Mouse (Mus musculus) midbrain, embryonic 11.5 days (tissue): Measurements from ENCODE around the gene Ece1. TPM values are rescaled to one million over a fixed set of nuclear protein-coding genes. Genes with fewer than 3 reads are reported as not detected.

Experiments used
- ATAC-seq: fragments of 200-750 bp; cut with Nextera tagmentation; 2 replicates; pipeline ENCODE4 v1.8.0; 2017; ENCODE audit warnings: moderate TSS enrichment, moderate library complexity; ENCODE audit not compliant: low FRiP score
- DNase-seq: peaks from one replicate; pipeline ENCODE4 v3.0.0; 2015; ENCODE audit warnings: low spot score; ENCODE audit errors: missing footprints
- H3K27ac ChIP-seq: fragments of 300-500 bp; sonication (generic); 2 replicates; pipeline ENCODE4 v1.5.1; 2014; ENCODE audit warnings: low read depth, low read length
- H3K27me3 ChIP-seq: fragments of 300-500 bp; sonication (generic); 2 replicates; pipeline ENCODE4 v1.6.1; 2014; ENCODE audit warnings: mild to moderate bottlenecking, low read length, moderate library complexity, mixed read lengths; ENCODE audit not compliant: control insufficient read depth, insufficient read depth
- H3K36me3 ChIP-seq: fragments of 300-500 bp; sonication (generic); 2 replicates; pipeline ENCODE4 v1.6.1; 2014; ENCODE audit warnings: mild to moderate bottlenecking, low read length, moderate library complexity, mixed read lengths; ENCODE audit not compliant: control insufficient read depth, insufficient read depth
- H3K4me1 ChIP-seq: fragments of 300-500 bp; sonication (generic); 2 replicates; pipeline ENCODE4 v1.6.1; 2014; ENCODE audit warnings: low read length; ENCODE audit not compliant: control insufficient read depth, insufficient read depth
- H3K4me2 ChIP-seq: fragments of 300-500 bp; sonication (generic); 2 replicates; pipeline ENCODE4 v1.6.1; 2014; ENCODE audit warnings: mild to moderate bottlenecking, moderate library complexity
- H3K4me3 ChIP-seq: fragments of 300-500 bp; sonication (generic); 2 replicates; pipeline ENCODE4 v1.5.1; 2014; ENCODE audit warnings: low read depth, low read length
- H3K9ac ChIP-seq: fragments of 300-500 bp; sonication (generic); 2 replicates; pipeline ENCODE4 v1.6.1; 2014; ENCODE audit warnings: low read length
- H3K9me3 ChIP-seq: fragments of 300-500 bp; sonication (generic); 2 replicates; pipeline ENCODE4 v1.6.1; 2016; ENCODE audit warnings: low read length; ENCODE audit not compliant: control insufficient read depth
- WGBS: fragments of 180-500 bp; shearing (Covaris S2); extraction: QIAGEN DNeasy Blood & Tissue Kit; methylation state at CpG from one replicate; pipeline ENCODE4 v1.1.7; 2014; 5-methylcytosine and 5-hydroxymethylcytosine counted together
- polyA plus RNA-seq: library from polyadenylated mRNA; unstranded; fragments of >200 nt; fragmentation: Nextera tagmentation; extraction: Ambion mirVana; gene quantifications from 2 replicates; pipeline ENCODE4 v1.2.1, GENCODE M21; 2014

Gene Ece1
- polyA plus RNA-seq, 1 experiment from 2014 or later = 26.6 TPM

DNA sequence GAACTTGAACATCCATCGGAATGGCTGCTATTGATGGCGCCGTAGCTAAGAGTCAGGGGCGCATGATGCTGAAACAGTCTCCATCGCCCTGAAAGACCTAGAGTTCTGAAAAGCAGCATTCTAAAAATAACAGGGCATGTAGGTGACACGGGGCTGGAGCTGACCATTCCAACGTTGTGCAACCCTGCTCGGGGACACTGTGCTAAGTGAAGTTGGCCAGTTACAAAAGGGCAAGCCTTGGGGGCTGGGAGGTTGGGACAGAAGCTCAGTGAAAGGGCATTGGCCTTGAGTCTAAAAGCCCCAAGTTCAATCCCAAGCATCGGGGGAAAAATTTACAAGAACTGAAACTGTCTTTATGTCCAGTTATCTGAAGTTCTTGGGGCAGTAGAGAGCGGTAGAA lies 81.5 kb downstream of the Ece1 start:
- Histone ChIP-seq H3K9me3 (no peaks in the 10 kb centered on the region), H3K4me1 (peaks cover 13% of the 10 kb centered on the region), H3K4me3 (no peak overlapping the region), H3K27ac (no peak overlapping the region), H3K27me3 (no peaks in the 10 kb centered on the region), H3K4me2 (no peak overlapping the region), H3K9ac (no peak overlapping the region), H3K36me3 (peaks cover 3% of the 10 kb centered on the region; the same call in 1 of the 2 replicates)
- 90% methylated on average over 10 of the region's 10 CpGs for WGBS
- DNase-seq (no peak), ATAC-seq (no peak)

DNA sequence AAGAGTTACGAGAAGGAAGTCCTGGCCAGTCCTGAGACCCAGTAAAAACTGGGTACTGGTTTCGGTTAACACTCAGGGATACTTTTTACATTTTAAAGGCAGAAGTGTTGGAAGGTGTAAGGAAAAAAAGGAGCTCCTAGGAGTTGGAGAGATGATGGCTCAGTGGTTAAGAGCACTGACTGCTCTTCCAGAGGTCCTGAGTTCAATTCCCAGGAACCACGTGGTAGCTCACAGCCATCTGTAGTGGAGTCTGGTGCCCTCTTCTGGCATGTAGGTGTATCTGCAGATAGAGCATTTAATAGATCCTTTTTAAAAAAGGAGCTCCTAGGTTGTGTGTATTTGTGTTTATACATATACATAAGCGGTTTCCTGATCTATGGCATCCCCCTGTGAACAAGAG lies 83.3 kb downstream of the Ece1 start:
- Histone ChIP-seq H3K9me3 (no peaks in the 10 kb centered on the region), H3K9ac (no peak overlapping the region), H3K4me1 (peaks cover 13% of the 10 kb centered on the region), H3K36me3 (peaks cover 3% of the 10 kb centered on the region; the same call in 1 of the 2 replicates), H3K4me3 (no peak overlapping the region), H3K27ac (no peak overlapping the region), H3K4me2 (no peak overlapping the region), H3K27me3 (no peaks in the 10 kb centered on the region)
- DNase-seq (no peak), ATAC-seq (no peak)
- whole genome bisulfite sequencing = 72% methylated on average over 4 of the region's 4 CpGs

- DNase-seq = no peak
- H3K9ac ChIP-seq = no peak overlapping the region
- H3K36me3 ChIP-seq = peaks cover 3% of the 10 kb centered on the region; the same call in 1 of the 2 replicates
- 88% methylated on average over 9 of the region's 11 CpGs for WGBS
- no peak overlapping the region for H3K27ac ChIP-seq
- H3K27me3 ChIP-seq = no peaks in the 10 kb centered on the region
- peaks cover 13% of the 10 kb centered on the region for H3K4me1 ChIP-seq
- no peak overlapping the region for H3K4me3 ChIP-seq
- H3K9me3 ChIP-seq = no peaks in the 10 kb centered on the region
- no peak for ATAC-seq
- no peak overlapping the region for H3K4me2 ChIP-seq
Observed at GRCm38 (mm10) chr4:137946419-137946818, 84.4 kb downstream of the Ece1 start.

DNA sequence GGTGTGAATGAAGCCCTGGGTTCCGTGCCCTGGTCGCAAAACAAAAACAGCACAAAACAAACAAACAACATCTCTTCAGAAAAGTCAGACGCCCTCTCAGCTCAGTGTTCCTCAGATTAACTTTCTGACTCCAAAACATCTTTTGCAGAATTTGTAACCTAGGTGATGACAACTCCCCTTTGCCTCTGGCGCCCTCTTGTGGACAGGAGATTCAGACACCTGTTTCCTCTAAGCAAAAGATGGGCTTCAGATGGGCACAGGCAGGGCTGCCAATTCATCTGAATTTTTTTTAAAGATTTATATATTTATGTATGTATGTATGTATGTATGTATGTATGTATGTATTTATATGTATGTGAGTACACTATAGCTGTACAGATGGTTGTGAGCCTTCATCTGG lies 90.8 kb downstream of the Ece1 start:
- Histone ChIP-seq H3K4me1 (no peaks in the 10 kb centered on the region), H3K36me3 (no peaks in the 10 kb centered on the region), H3K4me2 (no peak overlapping the region), H3K27me3 (no peaks in the 10 kb centered on the region), H3K4me3 (no peak overlapping the region), H3K9me3 (no peaks in the 10 kb centered on the region), H3K9ac (no peak overlapping the region), H3K27ac (no peak overlapping the region)
- DNase-seq (peak; percentile 98), ATAC-seq (no peak)
- 31% methylated on average over 4 of the region's 4 CpGs for WGBS

DNA sequence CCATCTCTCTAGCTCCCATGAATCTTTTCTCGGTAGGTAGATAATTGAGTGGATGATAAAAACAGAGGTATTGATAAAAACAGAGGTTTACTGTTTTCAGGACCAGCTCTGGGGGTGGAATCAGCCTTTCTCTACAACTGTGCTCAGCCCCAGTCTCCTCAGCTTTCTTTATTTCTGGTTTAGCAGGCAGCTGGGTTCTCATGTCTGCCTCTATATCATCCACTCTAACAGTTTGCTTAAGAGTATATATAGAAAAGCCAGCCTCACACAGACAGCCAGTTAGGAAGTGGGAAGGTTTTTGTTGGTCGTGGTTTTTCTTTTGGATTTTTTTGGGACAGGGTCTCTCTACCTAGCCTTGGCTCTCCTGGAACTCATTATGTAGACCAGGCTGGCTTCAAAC lies 92.1 kb downstream of the Ece1 start:
- Histone ChIP-seq H3K9me3 (no peaks in the 10 kb centered on the region), H3K36me3 (peaks cover 2% of the 10 kb centered on the region; the same call in 1 of the 2 replicates), H3K27me3 (no peaks in the 10 kb centered on the region), H3K4me2 (no peak overlapping the region), H3K27ac (no peak overlapping the region), H3K4me3 (no peak overlapping the region), H3K9ac (no peak overlapping the region), H3K4me1 (no peaks in the 10 kb centered on the region)
- ATAC-seq (no peak), DNase-seq (no peak)
- 89% methylated on average over 2 of the region's 2 CpGs for WGBS

DNA sequence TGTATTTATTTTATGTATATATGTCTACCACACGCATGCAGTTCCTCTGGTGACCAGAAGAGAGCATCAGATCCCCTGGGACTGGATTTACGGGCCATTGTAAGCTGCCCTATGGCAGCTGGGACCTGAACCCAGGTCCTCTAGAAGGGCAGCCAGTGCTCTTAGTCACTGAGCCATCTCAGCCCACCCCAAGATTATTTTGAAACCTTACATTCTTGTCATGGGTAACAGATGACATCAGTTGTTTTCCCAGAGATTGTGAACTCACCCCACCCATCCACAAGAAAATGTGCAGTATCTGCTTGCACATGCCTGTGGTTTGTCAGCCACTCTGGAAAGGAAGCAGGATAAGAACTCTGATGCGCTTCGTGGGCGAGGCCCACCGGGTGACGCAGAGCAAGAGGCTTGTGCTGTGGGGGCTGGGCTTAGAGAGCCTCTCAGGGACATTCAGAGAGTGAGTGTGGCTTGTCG lies 92.9 kb downstream of the Ece1 start:
- Histone ChIP-seq H3K9ac (no peak overlapping the region), H3K36me3 (peaks cover 4% of the 10 kb centered on the region; the same call in 1 of the 2 replicates), H3K27ac (no peak overlapping the region), H3K4me3 (no peak overlapping the region), H3K9me3 (no peaks in the 10 kb centered on the region), H3K4me2 (no peak overlapping the region), H3K27me3 (no peaks in the 10 kb centered on the region), H3K4me1 (no peaks in the 10 kb centered on the region)
- DNase-seq (peak; percentile 89), ATAC-seq (no peak)
- WGBS = 90% methylated on average over 8 of the region's 8 CpGs

DNA sequence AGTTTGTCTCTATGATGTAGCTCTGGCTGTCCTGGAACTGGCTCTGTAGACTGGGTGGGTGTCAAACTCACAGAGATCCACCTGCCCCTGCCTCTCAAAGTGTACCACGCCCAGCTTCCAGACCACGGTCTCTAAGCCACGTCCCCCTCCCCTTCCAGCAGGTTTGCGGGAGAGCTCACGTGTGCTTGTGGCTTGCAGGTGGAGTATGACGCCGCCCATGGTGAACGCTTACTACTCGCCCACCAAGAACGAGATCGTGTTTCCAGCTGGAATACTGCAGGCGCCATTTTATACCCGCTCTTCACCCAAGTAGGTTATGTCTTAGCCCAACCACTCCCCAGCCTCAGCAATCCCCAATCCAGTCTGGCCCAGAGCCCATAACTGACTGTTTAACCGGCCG lies 94.2 kb downstream of the Ece1 start:
- WGBS = 92% methylated on average over 15 of the region's 15 CpGs
- H3K36me3 ChIP-seq = peaks cover 4% of the 10 kb centered on the region; the same call in 1 of the 2 replicates
- no peak for ATAC-seq
- no peak overlapping the region for H3K4me3 ChIP-seq
- H3K27me3 ChIP-seq = no peaks in the 10 kb centered on the region
- no peak overlapping the region for H3K27ac ChIP-seq
- H3K9ac ChIP-seq = no peak overlapping the region
- H3K9me3 ChIP-seq = no peaks in the 10 kb centered on the region
- DNase-seq = no peak
- no peaks in the 10 kb centered on the region for H3K4me1 ChIP-seq
- no peak overlapping the region for H3K4me2 ChIP-seq

DNA sequence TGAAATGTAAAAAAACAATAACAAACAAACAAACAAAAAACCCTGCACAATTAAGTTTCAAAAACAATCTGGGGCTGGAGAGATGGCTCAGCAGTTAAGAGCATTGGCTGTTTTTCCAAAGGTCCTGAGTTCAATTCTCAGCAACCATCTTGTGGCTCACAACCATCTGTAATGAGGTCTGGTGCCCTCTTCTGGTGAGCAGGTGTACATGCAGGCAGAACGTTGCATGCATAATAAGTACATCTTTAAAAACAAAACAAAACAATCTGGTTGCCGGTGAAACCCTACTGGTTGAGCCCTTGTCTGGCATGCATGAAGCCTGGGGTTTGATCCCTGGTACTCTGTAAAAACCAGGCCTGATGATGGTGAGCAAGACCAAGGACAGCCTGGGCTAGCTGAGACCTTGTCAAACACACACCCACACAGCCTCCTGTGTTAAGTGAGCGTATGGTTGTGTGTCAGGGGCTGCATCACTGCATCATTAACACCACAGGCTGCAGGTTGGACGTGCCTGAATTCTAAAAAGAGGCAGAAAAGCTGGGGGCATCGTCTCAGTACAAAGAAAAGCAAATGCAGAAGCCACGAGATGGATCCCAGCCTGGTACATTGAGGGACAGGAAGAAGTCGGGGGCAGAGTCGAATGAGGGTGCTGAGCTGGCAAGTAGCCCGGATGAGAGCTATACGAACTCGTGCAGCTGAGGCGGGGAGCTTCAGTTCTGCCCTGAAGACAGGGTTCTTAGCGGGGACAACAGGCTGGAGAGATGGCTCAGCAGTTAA lies 98.0 kb downstream of the Ece1 start:
- H3K9me3 ChIP-seq = no peaks in the 10 kb centered on the region
- no peaks in the 10 kb centered on the region for H3K27me3 ChIP-seq
- no peak overlapping the region for H3K27ac ChIP-seq
- H3K9ac ChIP-seq = no peak overlapping the region
- no peak overlapping the region for H3K4me2 ChIP-seq
- no peak for ATAC-seq
- H3K4me3 ChIP-seq = no peak overlapping the region
- DNase-seq = no peak
- peaks cover 4% of the 10 kb centered on the region for H3K36me3 ChIP-seq
- WGBS = 88% methylated on average over 13 of the region's 13 CpGs
- H3K4me1 ChIP-seq = no peaks in the 10 kb centered on the region

GRCm38 (mm10) chr4:137960757-137961156 lies 98.7 kb downstream of the Ece1 start:
- Histone ChIP-seq H3K9me3 (no peaks in the 10 kb centered on the region), H3K4me2 (no peak overlapping the region), H3K36me3 (peaks cover 4% of the 10 kb centered on the region), H3K4me1 (no peaks in the 10 kb centered on the region), H3K9ac (no peak overlapping the region), H3K27me3 (no peaks in the 10 kb centered on the region), H3K27ac (no peak overlapping the region), H3K4me3 (no peak overlapping the region)
- ATAC-seq = no peak
- DNase-seq = no peak
- 83% methylated on average over 11 of the region's 11 CpGs for WGBS
